Mouse (Mus musculus) heart, postnatal 4 days (tissue): Measurements from ENCODE around the gene Gm10945. TPM values are rescaled to one million over a fixed set of nuclear protein-coding genes. Genes with fewer than 3 reads are reported as not detected.
A peak's percentile ranks its signal among the peaks of the same experiment; 100 is the strongest.

Experiments used
- DNase-seq: peaks from one replicate; pipeline ENCODE4 v3.0.0; 2021
- total RNA-seq, 2 experiments: library from RNA; stranded (reverse); gene quantifications; 2 replicates each; pipeline ENCODE4 v1.2.3; 2021

The Gm10945 gene
- not detected for total RNA-seq

DNA sequence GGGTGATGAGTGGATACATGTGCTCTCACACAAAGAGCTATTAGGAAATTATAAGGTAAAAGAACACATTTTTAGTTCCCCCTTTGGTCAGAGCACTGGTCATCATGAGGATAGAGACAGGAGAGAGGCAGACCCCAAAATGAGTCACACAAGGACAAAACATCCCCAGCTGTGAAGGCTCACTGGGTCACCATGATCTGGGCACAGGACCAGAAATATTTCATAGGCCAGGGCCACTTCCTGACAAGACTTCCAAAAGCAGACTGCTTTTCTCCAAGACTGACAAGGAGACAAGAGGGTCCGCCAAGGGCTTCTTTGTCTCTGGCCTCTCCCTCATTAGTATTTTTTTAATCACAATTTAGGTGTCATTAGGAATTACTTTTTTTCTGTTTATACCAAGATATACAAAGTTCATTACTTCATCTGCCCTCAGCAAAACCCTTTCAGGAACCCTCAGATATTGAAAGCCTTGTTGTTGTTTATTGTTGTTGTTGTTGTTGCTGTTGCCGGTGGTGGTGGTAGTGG is at the start of gene Gm10945:
Gene Gm10945, minus strand, starts transcription at position 475 of the 525 bp plus-strand sequence.
- DNase-seq: peak; percentile 52

- DNase-seq: no peak
Measured at GRCm38 (mm10) chr10:6790226-6790625, 28.7 kb upstream of the Gm10945 start.

DNA sequence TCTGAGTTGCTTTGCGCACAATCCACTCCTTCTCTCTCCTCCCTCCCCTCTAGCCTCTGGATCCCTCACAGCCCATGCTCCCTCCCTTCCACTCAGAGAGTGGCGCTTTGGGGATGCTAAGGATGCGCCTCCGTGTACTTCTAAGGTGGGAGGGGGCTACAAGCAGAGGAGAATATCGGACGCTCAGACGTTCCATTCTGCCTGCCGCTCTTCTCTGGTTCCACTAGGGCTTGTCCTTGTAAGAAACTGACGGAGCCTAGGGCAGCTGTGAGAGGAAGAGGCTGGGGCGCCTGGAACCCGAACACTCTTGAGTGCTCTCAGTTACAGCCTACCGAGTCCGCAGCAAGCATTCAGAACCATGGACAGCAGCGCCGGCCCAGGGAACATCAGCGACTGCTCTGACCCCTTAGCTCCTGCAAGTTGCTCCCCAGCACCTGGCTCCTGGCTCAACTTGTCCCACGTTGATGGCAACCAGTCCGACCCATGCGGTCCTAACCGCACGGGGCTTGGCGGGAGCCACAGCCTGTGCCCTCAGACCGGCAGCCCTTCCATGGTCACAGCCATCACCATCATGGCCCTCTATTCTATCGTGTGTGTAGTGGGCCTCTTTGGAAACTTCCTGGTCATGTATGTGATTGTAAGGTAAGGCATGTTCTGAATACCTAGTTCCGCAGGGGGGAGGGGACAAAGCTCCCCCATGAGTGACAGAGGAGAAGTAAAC is 27.1 kb upstream of the Gm10945 start:
- peak; percentile 78 for DNase-seq

GRCm38 (mm10) chr10:6758206-6758605 is 3.4 kb downstream of the Gm10945 start, which contains the start of gene Oprm1:
Gene Oprm1 (plus strand): TSS chr10:6758506.
- no peak for DNase-seq

DNA sequence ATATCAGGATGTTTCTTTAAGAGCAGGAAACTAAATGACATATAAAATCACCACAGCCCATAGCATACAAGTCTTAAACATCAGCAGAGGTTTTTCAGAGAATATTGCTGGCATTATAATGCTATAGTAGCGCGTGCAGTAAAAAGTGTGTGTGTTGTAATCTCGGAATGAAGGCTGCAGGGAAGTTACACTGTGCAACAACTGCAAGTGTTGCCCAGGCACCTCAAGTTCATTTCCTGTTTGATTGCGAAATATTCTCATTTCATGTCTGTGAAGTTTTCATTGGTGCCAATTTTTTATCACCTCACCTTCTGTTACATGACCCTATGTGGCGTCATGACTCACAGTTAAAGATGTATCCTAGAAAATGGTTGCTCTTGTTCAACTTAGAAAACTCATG is 8.2 kb downstream of the Gm10945 start:
- no peak for DNase-seq

- DNase-seq: no peak
Measured at GRCm38 (mm10) chr10:6728469-6728868, 33.1 kb downstream of the Gm10945 start.

GRCm38 (mm10) chr10:6723765-6724164 is 37.8 kb downstream of the Gm10945 start:
- no peak for DNase-seq

DNA sequence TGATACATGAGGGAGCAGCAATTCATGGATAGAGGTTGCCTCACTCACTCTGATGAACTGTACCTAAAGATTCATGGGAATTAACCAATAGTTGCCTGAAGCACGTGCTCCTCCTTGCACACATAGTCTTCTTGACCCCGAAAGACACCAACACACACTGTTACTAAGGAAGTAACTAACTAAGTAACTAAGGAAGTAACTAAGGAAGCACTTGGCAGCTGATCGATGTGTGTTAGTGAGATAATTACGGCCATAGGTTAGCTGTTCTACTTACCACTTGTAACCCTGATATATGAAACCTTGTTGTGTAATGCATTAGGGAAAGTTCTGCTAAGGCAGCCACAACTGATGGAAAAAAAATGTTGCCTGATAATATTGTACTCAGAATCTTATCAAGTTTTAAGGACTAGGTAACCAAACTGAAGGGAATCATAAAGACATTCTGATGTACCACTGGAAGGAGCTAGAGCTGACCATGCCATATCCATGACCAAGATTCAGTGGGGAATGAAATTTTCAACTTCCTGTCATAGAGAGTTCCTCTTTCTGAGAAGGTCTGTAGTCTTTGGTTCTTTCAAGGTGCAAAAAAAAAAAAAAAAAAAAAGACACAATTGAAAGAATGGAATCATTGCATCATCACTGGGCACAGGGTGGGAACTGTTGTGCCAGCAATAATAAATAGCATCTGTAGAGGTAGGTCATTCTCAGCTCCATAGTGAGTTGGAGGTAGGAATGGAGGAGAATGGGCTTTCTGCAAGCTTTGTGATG is 44.2 kb downstream of the Gm10945 start:
- no peak for DNase-seq

DNA sequence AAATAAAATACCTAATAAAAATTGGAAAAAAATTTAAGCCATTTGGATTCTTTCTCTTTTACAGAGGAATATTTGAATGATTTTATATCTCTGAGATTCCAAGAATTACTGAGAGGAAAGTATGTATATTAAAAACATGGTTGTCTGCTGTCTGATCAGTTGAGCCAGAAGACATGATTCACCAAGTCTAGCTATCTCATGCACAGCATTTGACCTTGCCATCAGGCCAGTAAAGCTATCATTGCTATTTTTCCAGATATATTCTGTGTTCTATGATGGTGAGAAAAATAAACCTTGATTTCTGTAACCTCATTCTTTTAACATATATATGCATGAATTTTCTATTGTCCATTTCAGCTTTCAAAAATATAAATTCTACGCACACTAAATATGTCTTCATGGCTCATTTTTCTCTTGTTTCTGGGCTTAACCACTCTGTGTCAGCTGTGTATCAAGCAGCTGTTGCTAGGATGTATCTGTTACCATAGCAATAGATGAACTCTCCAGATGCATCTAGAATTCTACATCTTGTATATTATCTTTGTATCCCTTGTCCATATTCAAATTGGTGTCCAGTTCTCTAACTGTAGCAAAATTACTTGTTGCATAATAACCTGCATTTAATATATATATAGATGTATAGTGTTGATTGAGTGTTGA is 56.2 kb downstream of the Gm10945 start:
- no peak for DNase-seq

DNA sequence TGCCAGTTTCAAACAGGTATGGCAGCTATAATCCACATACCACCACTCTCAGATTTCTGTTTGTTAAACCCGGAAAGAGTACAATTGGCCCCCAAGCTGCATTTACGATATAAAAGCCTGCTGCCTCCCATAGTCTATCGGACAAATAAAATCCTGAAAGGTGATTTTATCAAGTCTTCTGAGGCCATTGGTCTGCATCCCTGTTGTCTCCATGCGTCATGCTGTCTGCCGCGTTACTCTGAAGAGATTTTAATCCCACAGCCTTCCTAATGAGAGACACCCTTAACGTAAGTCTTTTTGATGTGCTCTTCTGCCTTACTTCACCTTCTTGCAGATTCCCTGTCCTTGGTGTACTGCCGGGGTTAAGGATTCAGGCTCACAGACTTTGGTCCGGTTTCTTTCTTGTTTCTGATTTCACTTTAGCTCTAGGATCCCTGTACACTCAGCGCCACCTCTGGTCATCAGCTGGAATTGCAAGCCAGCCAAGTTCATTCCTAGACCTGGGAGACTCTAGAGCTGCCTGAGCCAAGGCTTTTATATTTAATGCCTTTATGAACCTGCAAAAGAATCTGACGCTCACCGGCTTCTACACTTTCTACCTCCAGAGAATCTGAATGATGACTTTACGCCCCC is 67.2 kb downstream of the Gm10945 start:
- DNase-seq: peak; percentile 64

Other genes starting within 250 kb of the Gm10945 start
- not detected for gene Oprm1, start 3.3 kb downstream of the Gm10945 start, total RNA-seq